Mouse (Mus musculus) left cerebral cortex, postnatal 14 days (tissue): ENCODE results near the gene Atp5d. TPM values are rescaled to one million over a fixed set of nuclear protein-coding genes. Genes with fewer than 3 reads are reported as not detected.

ENCODE experiments used
- DNase-seq, 2 experiments: peaks; one replicate each; pipeline ENCODE4 v3.0.0; 2021 to 2022; ENCODE audit warnings: low spot score in 2 of 2, mixed read lengths in 1 of 2
- intact Hi-C: fragments of 180-260 bp; cut with DNase I; formaldehyde crosslinking; loops from one replicate; pipeline ENCODE4 v1.15.1; 2025
- total RNA-seq, 2 experiments: library from RNA; stranded (reverse); gene quantifications; 2 replicates each; pipeline ENCODE4 v1.2.3; 2021

Gene Atp5d
- total RNA-seq, 2 experiments from 2014 or later, result 403 to 424 TPM

DNA sequence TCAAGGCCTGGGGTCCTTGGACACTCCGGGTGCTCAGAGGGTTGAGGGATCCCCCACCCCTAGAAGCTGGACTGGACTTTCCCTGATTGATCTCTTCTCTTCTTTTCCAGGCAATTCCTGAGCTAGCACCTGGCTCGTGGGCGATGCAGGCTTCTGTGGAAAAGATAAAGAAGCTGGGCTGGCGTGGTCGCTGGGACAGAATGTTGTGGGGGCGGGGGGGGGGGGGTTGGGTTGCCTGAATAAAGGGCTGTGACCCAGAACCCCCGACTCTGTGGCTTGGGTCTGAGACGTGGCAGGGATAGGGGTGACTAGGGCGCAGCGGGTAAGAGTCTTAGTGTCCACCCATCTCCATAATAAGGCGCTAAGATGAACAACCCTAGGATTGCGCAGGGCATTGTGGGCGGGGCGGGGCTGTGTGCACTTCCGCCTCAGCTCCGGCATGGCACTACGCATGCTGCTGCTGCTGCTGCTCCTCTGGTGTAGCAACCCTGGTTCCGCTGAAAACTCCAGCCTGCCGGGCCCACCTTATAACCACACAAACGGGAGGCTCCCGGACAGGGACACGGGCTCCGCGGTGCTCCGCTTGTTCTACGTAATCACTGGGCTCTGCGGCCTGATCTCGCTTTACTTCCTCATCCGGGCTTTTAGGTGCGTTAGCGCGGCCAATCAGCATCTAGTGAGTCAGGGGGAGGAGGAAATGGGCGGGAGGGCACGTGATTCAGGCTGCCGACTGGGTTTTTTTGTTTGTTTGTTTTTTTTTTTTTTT is 34.3 kb downstream of the Atp5d start, which contains the start of gene 1600002K03Rik:
Gene 1600002K03Rik (plus strand): TSS at position 418 of the 766 bp plus-strand sequence.
- peak; percentile 88 to 94 for DNase-seq
- intact Hi-C loops, result no loop called here

DNA sequence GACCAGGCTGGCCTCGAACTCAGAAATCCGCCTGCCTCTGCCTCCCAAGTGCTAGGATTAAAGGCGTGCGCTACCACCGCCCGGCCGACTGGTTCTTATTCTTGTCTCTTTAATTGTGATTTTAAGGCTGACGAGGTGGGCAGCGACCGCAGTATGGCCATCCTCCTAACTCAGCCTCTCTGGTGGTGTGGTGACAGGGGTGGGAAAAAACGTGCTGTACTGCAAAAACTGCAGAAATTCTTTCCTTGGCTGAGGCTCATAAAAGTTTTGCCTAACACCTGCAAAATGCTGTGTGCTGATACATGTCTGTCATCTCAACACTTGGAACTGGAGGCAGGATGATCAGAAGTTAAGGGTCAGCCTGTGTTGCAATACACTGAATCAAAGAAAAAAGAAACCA is 34.9 kb downstream of the Atp5d start:
- intact Hi-C loops, result no loop called here
- DNase-seq, result no peak

DNA sequence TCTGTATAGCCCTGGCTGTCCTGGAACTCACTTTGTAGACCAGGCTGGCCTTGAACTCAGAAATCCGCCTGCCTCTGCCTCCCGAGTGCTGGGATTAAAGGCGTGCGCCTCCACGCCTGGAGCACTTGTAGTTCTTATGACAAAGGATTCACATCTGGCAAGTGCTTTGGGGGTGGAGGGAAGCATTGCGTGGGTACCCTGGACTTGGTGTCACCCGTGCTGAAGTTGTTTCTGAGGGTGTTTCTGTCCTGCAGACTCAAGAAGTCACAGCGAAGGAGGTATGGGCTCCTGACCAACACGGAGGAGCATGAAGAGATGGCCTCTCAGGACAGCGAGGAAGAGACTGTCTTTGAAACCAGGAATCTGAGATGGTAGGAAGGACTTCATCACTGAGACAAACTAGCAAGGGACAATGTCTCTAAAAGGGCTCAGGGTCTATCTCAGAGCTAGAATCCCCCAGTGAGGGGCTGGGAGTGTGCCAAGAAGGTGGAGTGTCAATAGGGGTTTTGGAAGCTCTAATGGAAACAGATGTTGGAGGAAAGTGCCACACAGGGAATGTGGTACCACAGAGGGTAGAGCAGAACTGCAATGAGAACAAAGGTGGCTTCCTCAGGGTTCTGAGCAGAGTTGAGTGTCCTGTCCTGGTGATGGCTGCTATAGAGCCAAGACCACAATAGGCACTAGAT is 35.7 kb downstream of the Atp5d start:
- DNase-seq, result no peak
- intact Hi-C loops, result no loop called here

DNA sequence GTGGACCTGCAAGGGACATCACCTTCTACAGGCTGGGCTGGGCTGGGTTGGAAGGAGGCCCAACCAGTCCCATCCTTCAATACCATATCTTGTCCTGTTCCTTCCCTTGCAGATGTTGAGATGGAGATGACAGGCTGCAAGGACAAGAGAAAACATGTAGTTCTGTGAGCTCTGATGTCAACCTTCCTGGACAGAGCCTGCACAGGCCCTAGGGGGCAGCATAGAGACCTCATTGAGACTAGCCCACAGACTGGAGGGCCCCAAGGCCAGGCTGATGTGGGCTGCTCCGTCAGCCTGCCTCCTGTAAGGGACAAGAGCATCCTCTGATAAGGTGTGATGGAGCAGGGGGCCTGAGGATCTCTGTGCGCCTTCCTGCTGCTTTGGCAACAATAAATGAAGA is 36.3 kb downstream of the Atp5d start:
- no peak for DNase-seq
- intact Hi-C loops, result loop anchor here (1.0 to 5.0 kb wide), 2 partner anchors 71 to 198 kb away; no protein-coding TSS in a partner anchor

DNA sequence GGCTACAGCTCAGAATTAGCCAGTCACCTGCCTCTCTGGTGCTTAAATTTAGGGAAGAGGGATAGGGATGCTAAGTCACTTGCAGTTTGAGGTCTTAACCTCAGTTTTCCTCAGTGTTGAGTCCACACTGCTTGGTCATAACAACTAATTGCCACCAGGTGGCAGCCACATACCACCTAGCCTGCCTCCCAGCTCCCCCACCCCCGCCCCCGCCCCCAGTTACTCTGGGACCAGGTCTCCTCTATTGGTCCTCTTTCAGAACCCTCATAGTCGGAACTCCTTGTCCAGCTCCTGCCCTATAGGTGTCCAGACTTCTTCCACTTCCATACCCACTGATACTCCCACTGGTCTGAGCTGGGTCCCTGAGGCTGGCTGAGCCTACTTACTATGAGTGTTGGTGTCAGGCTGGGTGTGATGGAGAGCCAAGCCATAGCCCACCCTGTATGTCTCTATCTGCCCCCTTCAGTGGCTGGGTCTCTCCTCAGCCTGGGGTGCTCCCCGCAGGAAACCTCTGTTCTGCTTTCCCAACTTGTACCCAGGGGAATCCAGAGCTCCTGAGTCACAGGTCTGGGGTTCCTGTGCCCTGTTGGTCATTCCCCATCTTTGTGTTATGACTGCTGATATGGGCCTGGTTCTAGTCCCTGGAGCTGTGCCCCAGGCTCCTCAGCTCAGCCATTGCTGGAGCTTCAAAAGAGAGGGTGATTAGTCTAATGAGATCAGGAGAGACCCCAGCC is 37.3 kb downstream of the Atp5d start:
- intact Hi-C loops, result loop anchor here (1.0 to 5.0 kb wide), 2 partner anchors 70 to 197 kb away; no protein-coding TSS in a partner anchor
- peak in 1 of 2 experiments; percentile 58 for DNase-seq

DNA sequence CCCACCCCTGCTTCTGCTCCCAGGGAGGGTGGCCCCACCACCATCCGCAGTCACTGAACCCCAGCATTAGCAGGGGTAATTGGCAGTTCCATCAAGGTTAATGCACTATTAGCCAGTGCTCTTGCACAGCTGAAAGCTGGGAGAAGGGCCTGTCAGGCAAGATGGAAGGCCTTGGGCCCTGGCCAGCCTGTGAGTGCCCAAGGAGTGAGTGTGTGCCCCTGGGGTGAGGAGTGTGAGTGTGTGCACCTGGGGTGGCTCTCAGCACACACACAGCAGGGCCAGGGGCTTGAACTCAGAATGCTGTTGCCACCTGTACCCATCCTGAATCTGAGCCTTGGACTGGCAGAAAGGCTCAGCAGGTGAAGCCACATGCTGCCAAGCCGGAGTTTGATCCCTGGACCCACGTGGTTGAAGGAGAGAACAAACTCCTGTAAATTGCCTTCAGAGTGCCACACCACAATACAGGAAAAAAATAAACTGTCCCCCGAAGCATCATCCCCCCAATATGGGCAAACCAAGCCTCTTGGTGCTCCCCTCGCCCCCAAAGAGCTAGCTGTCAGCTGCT is 37.9 kb downstream of the Atp5d start:
- DNase-seq, result no peak
- intact Hi-C loops, result loop anchor here (5.0 kb wide), 1 partner anchor 196 kb away; no protein-coding TSS in a partner anchor

DNA sequence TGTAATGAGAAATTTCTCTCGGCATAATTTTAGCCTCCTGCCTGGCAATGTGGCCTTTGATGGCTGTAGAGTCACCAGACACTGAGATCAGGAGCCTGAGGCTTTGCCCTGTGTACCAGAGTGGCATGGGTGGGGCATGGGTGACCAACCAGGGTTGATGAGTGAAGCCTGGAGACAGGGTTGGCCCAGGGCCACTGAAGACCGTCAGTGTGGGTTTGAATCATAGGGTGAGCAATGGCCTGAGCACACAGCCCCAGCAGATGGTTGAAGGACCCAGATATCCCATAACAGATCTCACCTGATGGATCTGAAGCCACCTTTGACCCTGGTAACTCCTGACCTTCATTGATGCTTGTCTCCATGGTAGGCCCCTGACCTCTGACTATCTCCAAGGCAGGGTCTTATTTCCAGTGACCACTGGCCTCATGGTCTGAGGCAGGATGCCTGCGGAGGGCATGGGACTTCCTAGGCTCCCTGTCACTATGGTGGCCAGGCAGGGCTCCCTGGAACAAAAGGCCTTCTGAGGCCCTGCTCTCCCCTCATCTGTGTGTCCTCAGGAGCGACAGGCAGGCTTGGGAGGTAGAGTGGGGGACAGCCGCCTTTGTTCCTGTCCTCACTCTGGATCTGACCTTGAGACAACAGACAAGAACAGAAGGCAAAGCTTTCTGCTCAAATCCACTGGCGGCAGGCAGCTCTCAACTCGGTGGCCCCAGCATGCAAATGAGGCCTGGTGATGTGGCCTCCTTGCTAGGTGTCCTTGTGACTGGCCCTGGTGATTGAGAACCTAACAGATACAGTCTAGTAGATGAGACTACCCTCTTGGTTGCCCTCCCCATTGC is 39.2 kb downstream of the Atp5d start:
- intact Hi-C loops, result loop anchor here (5.0 kb wide), 1 partner anchor 195 kb away; no protein-coding TSS in a partner anchor
- no peak for DNase-seq

DNA sequence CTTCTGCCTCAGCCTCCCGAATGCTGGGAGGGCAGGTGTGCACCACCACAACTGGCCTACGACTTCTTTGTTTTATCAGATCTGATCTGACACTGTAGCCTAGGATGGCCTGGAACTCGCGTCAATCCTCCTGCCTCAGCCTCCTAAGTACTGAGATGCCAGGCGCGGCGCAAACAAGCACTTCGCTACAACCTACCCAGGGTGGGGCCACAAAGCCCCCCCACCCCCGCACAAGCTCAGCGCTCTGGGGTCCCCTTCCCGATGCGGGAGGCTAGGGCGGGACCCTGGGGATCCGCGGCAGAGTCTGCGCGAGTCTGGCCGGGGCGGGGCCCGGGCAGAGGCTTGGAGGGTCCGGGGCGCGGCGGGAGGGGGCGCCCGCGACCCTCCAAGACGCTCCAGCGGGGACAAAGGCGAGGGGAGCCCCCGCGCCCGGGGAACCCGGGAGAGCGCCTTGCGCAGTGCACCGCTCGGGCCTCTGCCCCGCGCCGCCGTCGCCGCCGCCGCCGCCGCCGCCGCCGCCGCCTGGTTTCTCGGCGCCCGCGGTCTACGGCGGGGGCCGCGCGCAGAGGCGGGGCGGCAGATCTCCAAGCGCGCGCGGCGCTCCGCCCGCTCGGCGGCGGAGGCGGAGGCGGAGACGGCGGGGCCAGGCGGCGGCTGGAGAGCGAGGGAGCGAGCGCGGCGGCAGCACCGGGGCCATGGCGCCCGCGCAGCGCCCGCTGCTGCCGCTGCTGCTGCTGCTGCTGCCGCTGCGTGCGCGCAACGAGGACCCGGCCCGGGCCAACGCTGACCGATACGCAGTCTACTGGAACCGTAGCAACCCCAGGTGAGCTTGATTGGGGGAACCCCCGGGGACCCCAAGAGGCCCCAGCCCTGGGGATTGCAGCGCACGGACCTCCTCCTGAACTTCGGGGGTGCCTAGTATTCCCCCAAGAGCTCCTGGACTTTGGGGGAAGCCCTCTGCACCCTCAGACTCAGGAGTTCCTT is 40.9 kb downstream of the Atp5d start, which contains the start of gene Efna2:
Gene Efna2 (plus strand): TSS at position 415 of the 984 bp plus-strand sequence.
- DNase-seq, result peak in 1 of 2 experiments; percentile 57
- intact Hi-C loops, result loop anchor here (5.0 kb wide), 1 partner anchor 193 kb away; no protein-coding TSS in a partner anchor

DNA sequence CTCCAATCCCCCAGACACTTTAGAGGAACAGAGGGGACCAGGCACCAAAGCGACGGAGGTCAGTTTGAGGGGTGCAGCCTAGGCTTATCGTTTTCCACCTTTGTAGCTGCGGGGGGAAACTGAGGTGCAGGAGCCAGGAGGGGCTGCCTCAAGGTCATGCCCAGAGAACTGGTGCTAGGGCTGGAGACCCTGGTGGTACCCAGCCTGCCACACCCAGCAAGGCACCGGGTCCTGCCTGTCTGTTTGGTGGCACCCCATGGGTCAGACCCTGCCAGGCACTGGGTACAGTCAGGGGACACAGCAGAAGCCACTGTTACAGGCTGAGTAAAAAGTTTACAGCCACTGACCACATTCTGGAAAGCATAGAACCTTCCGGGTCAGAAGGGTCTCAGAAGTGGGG is 41.9 kb downstream of the Atp5d start:
- DNase-seq, result no peak
- intact Hi-C loops, result no loop called here

DNA sequence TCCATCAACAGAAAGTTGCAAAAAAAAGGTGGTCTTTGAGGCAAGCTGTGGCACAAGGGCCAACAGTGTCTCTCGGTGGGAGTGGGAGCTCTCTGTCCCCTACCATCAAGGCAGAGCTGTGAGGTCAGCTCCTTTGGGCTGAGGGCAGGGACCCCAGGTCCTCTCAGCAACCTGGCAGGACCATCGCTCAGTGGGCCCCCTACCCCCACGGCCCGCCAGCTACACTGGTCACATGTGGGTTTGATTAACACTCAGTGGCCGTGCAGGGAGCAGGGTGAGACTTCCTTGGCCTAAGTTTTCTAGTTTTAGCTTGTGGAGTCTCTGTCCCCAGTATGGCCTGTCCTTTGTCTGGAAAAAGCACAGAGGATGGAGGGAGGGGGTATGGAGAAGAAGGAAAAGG is 42.4 kb downstream of the Atp5d start:
- no peak for DNase-seq
- intact Hi-C loops, result no loop called here

DNA sequence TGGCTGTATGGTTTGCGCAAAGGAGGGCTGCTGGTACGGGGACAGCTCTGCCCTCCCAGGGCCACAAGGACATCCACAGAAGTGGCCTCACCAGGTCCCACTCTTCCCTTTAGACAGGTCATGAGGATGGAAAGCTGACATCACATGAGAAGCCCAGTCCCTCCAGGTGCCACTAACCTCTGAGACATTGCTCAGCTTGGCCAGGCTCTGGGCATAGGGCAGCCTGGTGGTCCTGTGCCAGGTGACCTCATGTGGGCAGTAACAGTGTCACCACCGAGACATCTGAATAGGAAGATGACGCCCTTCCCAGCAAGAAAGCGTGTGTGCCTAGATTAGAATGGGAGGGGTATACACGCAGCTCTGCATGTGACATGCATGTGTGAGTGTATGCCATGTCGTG is 44.1 kb downstream of the Atp5d start:
- intact Hi-C loops, result no loop called here
- no peak for DNase-seq

DNA sequence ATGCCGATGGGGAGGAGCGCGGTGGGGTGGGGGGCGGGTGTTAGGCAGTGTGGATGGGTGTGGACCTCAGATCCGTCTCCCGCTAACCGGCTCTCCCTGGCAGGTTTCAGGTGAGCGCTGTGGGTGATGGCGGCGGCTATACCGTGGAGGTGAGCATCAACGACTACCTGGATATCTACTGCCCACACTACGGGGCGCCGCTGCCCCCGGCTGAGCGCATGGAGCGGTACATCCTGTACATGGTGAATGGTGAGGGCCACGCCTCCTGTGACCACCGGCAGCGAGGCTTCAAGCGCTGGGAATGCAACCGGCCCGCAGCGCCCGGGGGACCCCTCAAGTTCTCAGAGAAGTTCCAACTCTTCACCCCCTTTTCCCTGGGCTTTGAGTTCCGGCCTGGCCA is 48.2 kb downstream of the Atp5d start:
- intact Hi-C loops, result no loop called here
- no peak for DNase-seq

DNA sequence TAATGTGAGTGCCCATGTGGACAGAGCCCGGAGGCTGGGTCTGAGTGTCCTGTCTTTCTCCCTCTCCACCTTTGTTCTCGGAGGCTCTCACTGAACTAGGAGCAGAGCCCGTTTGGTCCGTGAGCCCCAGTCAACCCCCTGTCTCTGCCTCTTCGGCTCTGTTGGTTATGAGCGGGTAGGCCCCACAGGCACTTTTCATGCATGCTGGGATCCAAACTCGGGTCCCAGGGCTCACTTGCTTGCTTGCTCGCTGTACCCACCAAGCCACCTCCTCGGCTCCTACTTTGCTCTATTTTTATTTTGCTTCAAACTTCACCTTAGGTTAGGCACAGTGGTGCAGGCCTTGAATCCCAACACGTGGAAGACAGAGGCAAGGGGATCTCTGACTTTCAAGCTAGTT is 49.3 kb downstream of the Atp5d start:
- DNase-seq, result no peak
- intact Hi-C loops, result no loop called here

DNA sequence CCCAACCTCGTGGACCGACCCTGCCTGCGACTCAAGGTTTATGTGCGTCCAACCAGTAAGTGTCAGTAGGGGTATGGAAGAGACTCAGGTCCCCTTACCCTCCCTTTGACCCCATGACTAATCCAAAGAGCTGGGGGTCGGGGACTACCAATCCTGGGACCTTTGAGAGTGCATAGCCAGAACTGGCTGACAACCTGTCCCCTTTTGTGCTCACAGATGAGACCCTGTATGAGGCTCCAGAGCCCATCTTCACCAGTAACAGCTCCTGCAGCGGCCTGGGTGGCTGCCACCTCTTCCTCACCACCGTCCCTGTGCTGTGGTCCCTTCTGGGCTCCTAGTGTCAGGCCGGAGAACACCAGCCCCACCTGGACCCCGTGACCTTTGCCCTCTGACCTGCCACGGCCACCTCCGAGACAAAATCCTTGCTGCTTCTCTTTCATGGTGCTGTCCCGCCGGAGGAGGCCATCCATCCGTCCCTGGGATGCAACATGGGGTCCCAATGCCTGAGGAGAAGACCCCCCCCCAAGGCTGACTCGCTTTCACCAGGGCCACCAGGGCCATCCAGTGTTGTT is 50.1 kb downstream of the Atp5d start:
- DNase-seq, result no peak
- intact Hi-C loops, result no loop called here

DNA sequence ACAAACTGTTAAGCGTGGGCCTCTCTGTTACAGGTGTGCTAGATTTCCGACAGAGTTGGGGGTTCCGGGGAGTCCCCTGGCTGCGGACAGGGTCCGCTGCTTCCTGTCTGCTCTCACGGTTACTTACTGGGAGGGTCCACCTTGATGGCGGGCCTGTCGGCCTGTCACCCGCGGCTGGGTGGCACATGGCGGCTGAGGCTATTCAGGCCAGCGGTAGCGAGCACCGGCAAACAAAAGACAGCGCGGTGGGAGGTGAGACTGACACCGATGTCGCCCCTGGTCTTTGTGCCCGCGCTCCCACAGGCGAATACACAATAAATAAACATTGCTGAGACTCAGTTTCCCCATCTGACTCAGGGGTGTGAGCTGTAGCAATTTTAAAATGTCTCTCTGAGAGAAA is 51.6 kb downstream of the Atp5d start:
- no peak for DNase-seq
- intact Hi-C loops, result no loop called here

DNA sequence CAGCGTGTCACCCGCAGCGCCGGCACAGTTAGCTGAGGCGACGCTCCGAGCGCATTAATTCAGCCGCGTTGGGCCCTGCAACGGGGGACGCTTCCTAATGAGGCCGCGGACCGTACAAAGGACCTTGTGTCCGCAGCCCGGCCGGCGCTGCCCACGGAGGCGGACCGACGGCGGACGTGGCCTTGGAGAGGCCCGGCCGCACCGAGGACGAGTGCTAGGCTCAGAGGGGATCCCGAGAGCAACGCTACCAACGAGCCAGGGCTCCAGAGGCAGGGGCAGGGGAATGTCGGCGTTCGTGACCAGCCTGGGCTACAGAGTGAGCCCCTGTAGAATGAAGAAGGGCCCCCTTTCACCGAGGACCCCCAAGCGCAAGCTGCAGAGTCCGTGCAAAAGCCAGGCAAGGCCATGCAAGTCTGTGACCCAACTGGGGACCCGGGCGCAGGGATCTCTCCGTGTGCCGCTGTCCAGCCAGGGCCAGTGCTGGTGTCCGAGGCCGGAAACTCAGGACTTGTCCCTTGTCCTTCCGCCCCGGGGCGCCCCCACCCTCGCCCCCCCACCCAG is 52.1 kb downstream of the Atp5d start:
- intact Hi-C loops, result no loop called here
- peak; percentile 62 to 64 for DNase-seq

DNA sequence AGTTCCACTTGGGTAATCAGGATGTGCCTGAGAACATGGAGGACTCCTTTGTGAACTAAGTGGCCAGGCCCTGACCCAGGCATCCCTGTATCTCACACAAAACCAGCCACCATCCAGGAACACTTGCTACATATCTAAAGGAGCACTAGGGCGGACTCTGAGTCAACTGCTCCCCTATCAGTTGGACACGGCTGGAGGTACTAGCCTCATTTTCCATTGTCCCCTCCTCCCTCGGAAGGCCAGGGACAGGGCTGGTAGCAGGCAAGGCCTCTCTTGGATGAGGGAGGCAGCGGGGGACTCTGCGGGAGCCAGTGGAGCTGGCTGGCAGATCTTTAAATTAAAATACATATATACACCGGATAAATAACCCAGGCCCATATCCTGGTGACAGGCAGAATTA is 55.5 kb downstream of the Atp5d start:
- DNase-seq, result no peak
- intact Hi-C loops, result no loop called here
